Mouse (Mus musculus): Measurements from ENCODE around the gene Rexo2.

DNA sequence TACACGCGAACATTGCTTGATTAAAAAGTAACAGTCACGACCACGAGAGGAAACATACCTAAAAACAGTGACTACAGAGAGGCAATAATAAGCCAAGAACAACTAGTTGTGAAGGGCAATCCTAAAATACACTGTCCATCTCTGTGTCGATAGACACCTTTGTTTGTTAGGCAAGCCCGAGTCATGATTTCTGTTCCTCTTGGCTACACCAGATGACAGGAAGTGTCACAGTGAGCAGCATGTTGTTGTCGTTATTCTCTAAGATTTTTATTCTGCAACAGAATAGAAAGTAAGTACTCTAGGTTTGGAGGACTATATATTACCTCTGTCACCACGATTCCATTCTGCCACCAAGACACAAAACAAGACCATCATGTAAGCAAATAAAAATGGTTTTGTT is 48.0 kb downstream of the Rexo2 start:
- no peak for TF ChIP-seq CTCF (IDR thresholded peaks at IDR 0.05; ENCODE audit: extremely low read depth, insufficient read length, insufficient replicate concordance, low read depth, low read length)
- TF ChIP-seq POLR2A (IDR thresholded peaks at IDR 0.05; ENCODE audit: low read depth, low read length): no peak
